Mouse (Mus musculus): ENCODE data around the gene C030005K15Rik. TPM values are rescaled to one million over a fixed set of nuclear protein-coding genes. Genes with fewer than 3 reads are reported as not detected.

The C030005K15Rik gene
- total RNA-seq, 2 experiments from 2014 or later, result 0.51 to 0.61 TPM

- H3K27ac ChIP-seq, result no peak overlapping the region
- DNase-seq (ENCODE audit: low spot score in 2 of 2), result no peak
- no peak overlapping the region for H3K4me3 ChIP-seq
- TF ChIP-seq CTCF (conservative IDR thresholded peaks at IDR 0.05), result no peak
These were observed 33.0 kb downstream of the C030005K15Rik start for GRCm38 (mm10) chr10:97693398-97694135.

GRCm38 (mm10) chr10:97692913-97693312, 33.6 kb downstream of the C030005K15Rik start, which contains the start of gene Ccer1:
Gene Ccer1 (plus strand): TSS chr10:97693059.
- Histone ChIP-seq H3K27ac (no peak within 1 kb of the TSS), H3K4me3 (no peak within 1 kb of the TSS)
- TF ChIP-seq CTCF (conservative IDR thresholded peaks at IDR 0.05), result no peak
- DNase-seq (ENCODE audit: low spot score in 2 of 2), result no peak

- TF ChIP-seq CTCF (conservative IDR thresholded peaks at IDR 0.05), result peak; percentile 81
- no peak overlapping the region for H3K4me3 ChIP-seq
These were observed 37.1 kb downstream of the C030005K15Rik start for GRCm38 (mm10) chr10:97689425-97689824.

GRCm38 (mm10) chr10:97687198-97687597, 39.4 kb downstream of the C030005K15Rik start:
- no peak overlapping the region for H3K4me3 ChIP-seq
- no peak overlapping the region for H3K27ac ChIP-seq
- TF ChIP-seq CTCF (conservative IDR thresholded peaks at IDR 0.05), result no peak
- DNase-seq (ENCODE audit: low spot score in 2 of 2), result no peak

More at GRCm38 (mm10) chr10:97689425-97689824, 37.1 kb downstream of the C030005K15Rik start:
- no peak overlapping the region for H3K27ac ChIP-seq
- no peak for DNase-seq (ENCODE audit: low spot score in 2 of 2)

- no peak for DNase-seq (ENCODE audit: low spot score in 2 of 2)
- H3K27ac ChIP-seq, result no peak overlapping the region
- no peak overlapping the region for H3K4me3 ChIP-seq
- TF ChIP-seq CTCF (conservative IDR thresholded peaks at IDR 0.05), result no peak
These were observed 43.6 kb downstream of the C030005K15Rik start for GRCm38 (mm10) chr10:97682981-97683380.

Other genes starting within 250 kb of the C030005K15Rik start
- 10 to 100 TPM; 41.6 to 46.4 TPM for gene Dcn, start 247.1 kb downstream of the C030005K15Rik start, total RNA-seq (2021)
- gene Lum, start 161.6 kb downstream of the C030005K15Rik start, total RNA-seq (2021), result 1 to 10 TPM; 2.6 to 4.3 TPM
- under 1 TPM in 1 of 2 experiments, not detected in 1; 0.29 TPM for gene Kera, start 119.9 kb downstream of the C030005K15Rik start, total RNA-seq (2021)
- not detected for gene Epyc, start 82.7 kb downstream of the C030005K15Rik start, total RNA-seq (2021)
- gene Ccer1, start 33.7 kb downstream of the C030005K15Rik start, total RNA-seq (2021), result not detected